Mouse (Mus musculus): Measurements from ENCODE around the gene Itpkb.

DNA sequence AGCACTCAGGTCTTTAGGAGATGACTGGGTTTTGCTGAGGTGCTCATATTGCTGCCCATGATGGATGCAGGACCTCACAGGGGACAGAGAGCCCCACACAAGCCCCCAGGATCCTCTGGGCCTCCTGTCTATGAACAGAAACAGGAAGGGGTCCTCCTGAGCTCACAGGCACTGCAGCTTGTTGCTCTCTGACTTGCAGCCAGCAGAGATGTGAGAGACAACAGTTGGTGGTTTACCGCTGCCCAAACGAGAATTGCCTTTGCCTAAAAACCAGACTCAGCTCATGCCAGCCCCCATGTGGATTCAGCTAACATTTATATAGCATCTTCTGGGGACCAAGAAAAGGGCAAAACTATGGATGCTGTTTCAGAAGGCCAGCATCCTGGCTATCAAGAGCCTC lies 119.4 kb downstream of the Itpkb start:
- TF ChIP-seq CTCF (IDR thresholded peaks at IDR 0.05; ENCODE audit: low read depth, low read length) (no peak), POLR2A (IDR thresholded peaks at IDR 0.05; ENCODE audit: insufficient read depth, low read length) (no peak)
